Mouse (Mus musculus) ES-E14 (cell line): ENCODE measurements at regions not wholly inside any gene's neighbourhood (a gene's known extent, or its start where the extent isn't known, plus 50 kb on each side); places are given as distances from the start of the nearest gene placed in this dataset.

ENCODE experiments used
- HCFC1 ChIP-seq: IDR thresholded peaks from 2 replicates; pipeline ENCODE4 v1.6.1; 2012; ENCODE audit warnings: low read length, inconsistent platforms, borderline replicate concordance; ENCODE audit not compliant: insufficient read depth
- ZC3H11A ChIP-seq: IDR thresholded peaks from 2 replicates; pipeline ENCODE4 v1.6.1; 2012; ENCODE audit warnings: low read depth, mild to moderate bottlenecking, inconsistent platforms, low read length, borderline replicate concordance

- no peak for TF ChIP-seq HCFC1
- TF ChIP-seq ZC3H11A: no peak
Observed at GRCm38 (mm10) chr9:115551501-115551900, 241.3 kb upstream of the Stt3b start.
